Mouse (Mus musculus) cerebellum, postnatal 14 days (tissue): ENCODE measurements at regions not wholly inside any gene's neighbourhood (a gene's known extent, or its start where the extent isn't known, plus 50 kb on each side); places are given as distances from the start of the nearest gene placed in this dataset.

Source experiments
- DNase-seq, 2 experiments: peaks; one replicate each; pipeline ENCODE4 v3.0.0; 2021; ENCODE audit warnings: mixed read lengths in 2 of 2

DNA sequence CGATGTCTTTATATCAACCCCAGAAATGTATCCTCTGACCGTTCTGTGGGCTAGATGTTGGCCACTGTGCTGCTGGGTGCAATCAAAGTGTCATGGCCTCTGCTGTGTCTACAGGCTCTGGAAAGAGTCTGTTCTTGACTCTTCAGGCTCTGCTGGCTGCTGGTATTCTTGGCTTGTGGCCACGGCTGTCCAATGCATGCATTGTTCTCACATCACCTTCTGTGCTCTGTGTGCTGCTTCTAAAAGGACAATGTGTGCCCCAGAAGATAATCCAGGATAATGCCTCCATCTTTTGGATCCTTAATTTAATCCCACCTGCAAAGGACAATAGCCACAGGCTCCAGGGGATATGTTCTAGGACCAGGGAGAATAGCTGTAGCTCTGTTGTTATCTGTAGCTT, 77.5 kb upstream of the Dapl1 start:
- DNase-seq: peak; percentile 41 to 50

DNA sequence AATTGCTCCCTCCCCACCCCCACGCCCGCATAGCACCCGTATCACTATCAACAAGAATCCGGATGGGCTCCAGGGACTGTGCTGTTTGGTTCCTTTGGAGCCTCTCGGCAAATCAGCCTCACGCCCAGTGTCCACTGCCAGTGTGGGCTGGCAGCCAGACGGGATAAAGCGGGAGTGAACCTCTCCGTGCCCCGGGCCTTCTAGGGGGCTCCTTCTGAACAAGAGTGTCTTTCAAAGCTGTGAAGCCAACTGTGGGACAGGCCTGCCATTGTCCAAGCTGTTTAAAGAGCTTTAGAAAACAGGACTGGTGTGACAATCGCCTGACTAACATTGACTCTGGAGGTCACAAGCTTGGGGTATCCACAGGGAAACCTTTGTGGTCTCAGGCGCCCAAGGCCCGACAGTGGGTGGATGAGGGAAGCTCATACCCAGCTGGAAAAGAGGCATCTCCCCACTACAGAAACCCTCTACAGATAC, 76.9 kb upstream of the Dapl1 start:
- peak; percentile 52 to 64 for DNase-seq

GRCm38 (mm10) chr2:59408040-59408587, 76.3 kb upstream of the Dapl1 start:
- peak; percentile 41 to 56 for DNase-seq

GRCm38 (mm10) chr2:59414612-59415011, 69.8 kb upstream of the Dapl1 start:
- DNase-seq: no peak

DNA sequence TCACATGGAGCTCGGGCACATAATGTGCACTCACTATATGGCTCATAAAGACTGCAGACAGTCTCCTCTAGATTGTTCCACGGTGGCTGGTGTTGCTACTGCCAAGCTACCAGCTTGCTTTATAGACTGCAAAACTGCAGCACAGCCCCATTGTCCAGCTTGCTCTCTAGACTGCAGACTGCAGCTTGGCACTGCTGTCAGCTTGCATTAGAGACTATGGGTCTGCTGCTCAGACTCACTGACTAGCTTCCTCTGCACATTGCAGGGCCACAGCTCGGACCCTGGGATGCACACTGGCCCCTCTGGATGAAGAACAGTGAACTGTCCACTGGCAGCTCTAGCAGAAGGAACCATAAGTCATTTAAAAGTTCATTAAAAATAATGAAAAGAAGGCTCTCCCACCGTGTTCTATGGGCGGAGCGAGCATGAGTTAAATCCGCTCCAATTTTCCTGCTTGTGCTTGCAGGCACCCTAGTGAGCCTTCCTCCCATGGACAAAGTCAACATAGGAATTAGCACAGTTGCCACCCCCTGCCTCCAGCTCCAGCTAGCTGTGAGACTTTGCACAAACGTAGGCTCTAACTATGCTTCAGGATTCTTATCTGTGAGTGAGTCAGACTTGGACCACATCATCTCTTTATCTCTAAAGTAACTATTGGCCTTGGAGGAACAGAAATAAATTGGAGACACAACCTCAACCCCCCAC, 67.8 kb upstream of the Dapl1 start:
- DNase-seq: no peak

- DNase-seq: peak in 1 of 2 experiments; percentile 31
These were observed 67.0 kb upstream of the Dapl1 start for GRCm38 (mm10) chr2:59417384-59417955.

GRCm38 (mm10) chr2:59420496-59420895, 64.0 kb upstream of the Dapl1 start:
- no peak for DNase-seq

DNA sequence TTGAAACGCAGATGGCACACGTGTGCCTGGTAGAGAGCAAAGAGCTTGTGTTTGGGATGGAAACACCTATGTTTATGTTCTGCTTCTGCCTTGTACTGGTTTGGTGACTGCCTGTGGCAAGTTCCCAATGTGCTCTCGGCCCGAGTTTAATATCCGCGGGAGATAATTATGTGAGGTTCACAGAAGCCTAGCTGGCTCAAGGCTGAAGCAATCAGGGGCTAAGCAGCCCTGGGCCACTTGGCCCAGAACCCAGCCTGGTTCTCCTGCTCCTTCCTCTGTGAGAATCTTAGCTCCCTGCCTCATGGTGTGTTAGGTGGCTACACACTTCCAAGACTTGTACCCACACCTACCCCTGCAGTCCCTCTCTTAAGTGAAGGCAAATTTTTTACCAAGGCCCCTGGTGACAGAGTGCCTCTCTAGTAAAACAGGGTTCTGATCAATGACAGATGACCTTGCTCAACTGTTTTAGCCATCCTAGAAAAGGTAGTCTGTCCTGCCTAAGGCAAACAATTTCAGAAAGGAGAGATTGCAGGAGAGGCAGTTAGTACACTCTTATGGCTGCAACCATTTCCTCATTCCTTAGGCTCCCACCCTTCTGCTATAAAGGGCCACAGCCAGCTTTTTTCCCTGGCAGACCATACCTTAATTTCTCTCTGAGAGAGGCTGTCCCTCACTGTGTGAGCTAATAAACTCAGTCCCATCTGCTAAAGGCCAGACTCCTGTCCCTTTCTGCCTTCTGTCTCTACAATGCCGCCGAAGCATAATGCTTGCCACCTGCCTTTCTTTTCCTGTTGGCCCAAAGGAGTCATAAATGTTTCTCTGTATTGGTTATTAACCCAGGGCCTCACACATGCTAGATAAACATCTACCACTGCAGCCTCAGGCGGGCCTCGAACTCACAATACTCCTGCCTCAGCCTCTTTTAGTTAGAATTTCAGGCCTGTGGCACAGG, 61.9 kb upstream of the Dapl1 start:
- DNase-seq: peak; percentile 61 to 76

DNA sequence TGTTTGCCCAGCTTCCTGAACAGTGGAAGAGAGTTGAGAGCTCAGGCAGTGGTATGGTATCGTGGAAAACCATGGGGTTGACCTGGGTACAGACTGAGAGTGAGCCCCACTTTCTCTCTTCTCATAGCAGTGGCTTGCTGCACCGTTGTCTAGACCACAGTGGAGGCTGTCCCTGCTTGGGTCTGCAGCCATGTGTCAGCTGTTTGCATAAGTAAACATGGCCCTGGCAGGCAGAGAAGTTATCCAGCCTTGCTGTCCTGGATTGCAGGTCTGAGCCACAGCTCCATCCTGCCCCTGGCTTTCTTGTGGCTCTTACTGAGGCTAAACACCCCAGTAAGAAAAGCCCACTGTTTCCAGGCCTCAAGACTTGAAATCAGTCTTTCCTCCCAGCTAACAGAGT, 60.2 kb upstream of the Dapl1 start:
- DNase-seq: no peak

GRCm38 (mm10) chr2:59424729-59425128, 59.7 kb upstream of the Dapl1 start:
- DNase-seq: peak; percentile 46 to 51

- DNase-seq: no peak
These were observed 58.6 kb upstream of the Dapl1 start for GRCm38 (mm10) chr2:59425876-59426275.

DNA sequence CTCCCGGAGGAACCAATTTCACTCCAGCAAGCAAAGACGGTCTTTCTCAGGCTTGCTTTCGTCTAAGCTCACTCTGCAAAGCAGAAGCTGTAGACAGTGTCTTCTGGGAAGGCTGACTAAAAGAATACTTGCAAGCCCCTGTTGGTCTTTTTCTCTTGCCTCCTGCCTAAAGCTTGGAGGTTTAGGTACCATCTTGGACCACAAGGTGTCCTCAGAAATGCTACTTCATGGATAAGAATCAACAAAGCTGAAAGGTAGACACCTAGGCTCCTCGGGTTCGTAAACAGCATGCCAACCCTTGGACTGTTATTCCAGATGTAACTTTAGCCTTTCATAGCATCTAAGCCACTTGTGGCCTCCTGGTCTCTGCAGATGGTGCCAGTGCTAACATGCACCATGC, 53.0 kb upstream of the Dapl1 start:
- DNase-seq: no peak

- no peak for DNase-seq
These were observed 52.6 kb upstream of the Dapl1 start for GRCm38 (mm10) chr2:59431867-59432266.
